In genomic region chr15:84670657-84671055, GRCm38 (mm10) we compare ENCODE assay signal across 11 mouse cellular contexts. TPM values are rescaled to one million over a fixed set of nuclear protein-coding genes. Genes with fewer than 3 reads are reported as not detected.
"Had no signal": no experiment of that assay in that cellular context is flagged by ENCODE, and none has a peak within 500 bp of the region (broad histone marks: within the 10 kb centered on the region; RNA-seq: fewer than 3 reads in every experiment).

No protein-coding gene starts in this region.

- ATAC-seq: intestine, embryonic 16.5 days had no signal

- H3K9me3 ChIP-seq: limb, embryonic 10.5 days; liver, embryonic 15.5 days; neural tube, embryonic 12.5 days had no signal

- H3K9ac ChIP-seq: liver, embryonic 15.5 days; neural tube, embryonic 12.5 days had no signal

- H3K4me2 ChIP-seq: liver, embryonic 11.5 days; liver, embryonic 15.5 days; neural tube, embryonic 12.5 days had no signal

- H3K4me3 ChIP-seq: left cerebral cortex, adult 2 months; limb, embryonic 10.5 days; liver, embryonic 15.5 days; neural tube, embryonic 12.5 days had no signal

- H3K36me3 ChIP-seq: limb, embryonic 10.5 days; liver, embryonic 15.5 days; neural tube, embryonic 12.5 days had no signal

- H3K27me3 ChIP-seq: liver, embryonic 15.5 days had no signal

- H3K27ac ChIP-seq: left cerebral cortex, adult 2 months; limb, embryonic 10.5 days; liver, embryonic 15.5 days; neural tube, embryonic 12.5 days; stomach, postnatal 0 days had no signal

- DNase-seq: thymus, postnatal 4 days had no signal

RNA-seq across cellular contexts. Expression of gene Arhgap8, which starts 49.2 kb away (rescaled TPM):
- total RNA-seq: left cerebral cortex, adult 2 months; megakaryocyte progenitor cell, adult 5-6 weeks; monocyte, adult 5-6 weeks; neutrophil, adult 5-6 weeks had no signal
